Mouse (Mus musculus): ENCODE results near the gene Vrk2. TPM values are rescaled to one million over a fixed set of nuclear protein-coding genes. Genes with fewer than 3 reads are reported as not detected.

The Vrk2 gene
- polyA plus RNA-seq, 2 experiments = 10.5 to 23.0 TPM

- TF ChIP-seq CTCF (IDR thresholded peaks at IDR 0.05; ENCODE audit: low read depth) (no peak), EP300 (IDR thresholded peaks at IDR 0.05; ENCODE audit: low read depth) (no peak)
- WGBS (ENCODE audit: insufficient replicate concordance) = 64% methylated on average over 3 of the region's 3 CpGs
- ATAC-seq (ENCODE audit: insufficient read depth) = peak; percentile 37; the same call in 1 of the 2 replicates
- Histone ChIP-seq H3K9me3 (ENCODE audit: control insufficient read depth, low read length) (no peaks in the 10 kb centered on the region), H3K4me2 (ENCODE audit: low read depth) (no peak overlapping the region), H3K27ac (no peak overlapping the region), H3K4me1 (replicated peaks; ENCODE audit: control insufficient read depth in 2 of 2, insufficient read depth in 2 of 2, low read length in 1 of 2) (0 out of 4 replicates have a peak, but pooled peaks cover 0 to 3% of the 10 kb centered on the region in 2 experiments), H3K36me3 (replicated peaks; ENCODE audit: control insufficient read depth, insufficient read depth, low read depth) (no peaks in the 10 kb centered on the region), H3K4me3 (ENCODE audit: insufficient read depth in 1 of 2, low read depth in 2 of 2, low read length in 2 of 2) (no peak overlapping the region), H3K27me3 (ENCODE audit: control insufficient read depth, insufficient read depth, low read length) (no peaks in the 10 kb centered on the region), H3K9ac (replicated peaks) (no peak overlapping the region)
- no peak for DNase-seq (ENCODE audit: low read depth in 3 of 3, low spot score in 3 of 3)
Observed at GRCm38 (mm10) chr11:26518991-26519390, 74.8 kb downstream of the Vrk2 start.

GRCm38 (mm10) chr11:26516086-26516485 lies 77.7 kb downstream of the Vrk2 start:
- Histone ChIP-seq H3K4me1 (replicated peaks; ENCODE audit: control insufficient read depth in 2 of 2, insufficient read depth in 2 of 2, low read length in 1 of 2) (0 out of 4 replicates have a peak, but pooled peaks cover 0 to 3% of the 10 kb centered on the region in 2 experiments), H3K4me2 (ENCODE audit: low read depth) (no peak overlapping the region), H3K9ac (replicated peaks) (no peak overlapping the region), H3K27me3 (ENCODE audit: control insufficient read depth, insufficient read depth, low read length) (no peaks in the 10 kb centered on the region), H3K4me3 (ENCODE audit: insufficient read depth in 1 of 2, low read depth in 2 of 2, low read length in 2 of 2) (no peak overlapping the region), H3K9me3 (ENCODE audit: control insufficient read depth, low read length) (no peaks in the 10 kb centered on the region), H3K36me3 (replicated peaks; ENCODE audit: control insufficient read depth, insufficient read depth, low read depth) (no peaks in the 10 kb centered on the region), H3K27ac (no peak overlapping the region)
- ATAC-seq (ENCODE audit: insufficient read depth) = no peak
- TF ChIP-seq CTCF (IDR thresholded peaks at IDR 0.05; ENCODE audit: low read depth) (no peak), EP300 (IDR thresholded peaks at IDR 0.05; ENCODE audit: low read depth) (no peak)
- 62% methylated on average over 2 of the region's 2 CpGs for WGBS (ENCODE audit: insufficient replicate concordance)
- no peak for DNase-seq (ENCODE audit: low read depth in 3 of 3, low spot score in 3 of 3)

- Histone ChIP-seq H3K9ac (replicated peaks) (no peak overlapping the region), H3K4me3 (ENCODE audit: insufficient read depth in 1 of 2, low read depth in 2 of 2, low read length in 2 of 2) (no peak overlapping the region), H3K4me1 (replicated peaks; ENCODE audit: control insufficient read depth in 2 of 2, insufficient read depth in 2 of 2, low read length in 1 of 2) (no peaks in the 10 kb centered on the region), H3K9me3 (ENCODE audit: control insufficient read depth, low read length) (no peaks in the 10 kb centered on the region), H3K4me2 (ENCODE audit: low read depth) (no peak overlapping the region), H3K27ac (no peak overlapping the region), H3K27me3 (ENCODE audit: control insufficient read depth, insufficient read depth, low read length) (no peaks in the 10 kb centered on the region), H3K36me3 (replicated peaks; ENCODE audit: control insufficient read depth, insufficient read depth, low read depth) (no peaks in the 10 kb centered on the region)
- 0 out of 2 replicates have a peak, but pooled peaks have one; percentile 9 for TF ChIP-seq CTCF (IDR thresholded peaks at IDR 0.05; ENCODE audit: low read depth)
- no peak for TF ChIP-seq EP300 (IDR thresholded peaks at IDR 0.05; ENCODE audit: low read depth)
- ATAC-seq (ENCODE audit: insufficient read depth) (no peak), DNase-seq (ENCODE audit: low read depth in 3 of 3, low spot score in 3 of 3) (no peak)
Observed at GRCm38 (mm10) chr11:26513683-26514082, 80.1 kb downstream of the Vrk2 start.

GRCm38 (mm10) chr11:26495951-26496350 lies 97.8 kb downstream of the Vrk2 start:
- ATAC-seq (ENCODE audit: insufficient read depth) = no peak
- Histone ChIP-seq H3K27ac (no peak overlapping the region), H3K9me3 (ENCODE audit: control insufficient read depth, low read length) (no peaks in the 10 kb centered on the region), H3K27me3 (ENCODE audit: control insufficient read depth, insufficient read depth, low read length) (no peaks in the 10 kb centered on the region), H3K36me3 (replicated peaks; ENCODE audit: control insufficient read depth, insufficient read depth, low read depth) (no peaks in the 10 kb centered on the region), H3K4me1 (replicated peaks; ENCODE audit: control insufficient read depth in 2 of 2, insufficient read depth in 2 of 2, low read length in 1 of 2) (no peaks in the 10 kb centered on the region), H3K4me2 (ENCODE audit: low read depth) (no peak overlapping the region), H3K4me3 (ENCODE audit: insufficient read depth in 1 of 2, low read depth in 2 of 2, low read length in 2 of 2) (no peak overlapping the region), H3K9ac (replicated peaks) (no peak overlapping the region)
- no peak for TF ChIP-seq EP300 (IDR thresholded peaks at IDR 0.05; ENCODE audit: low read depth)
- no peak for DNase-seq (ENCODE audit: low read depth in 3 of 3, low spot score in 3 of 3)
- 74% methylated on average over 5 of the region's 5 CpGs for WGBS (ENCODE audit: insufficient replicate concordance)

GRCm38 (mm10) chr11:26489761-26490466 lies 103.9 kb downstream of the Vrk2 start:
- 77% methylated on average over 12 of the region's 12 CpGs for WGBS (ENCODE audit: insufficient replicate concordance)
- no peak for ATAC-seq (ENCODE audit: insufficient read depth)
- TF ChIP-seq EP300 (IDR thresholded peaks at IDR 0.05; ENCODE audit: low read depth) (no peak), CTCF (IDR thresholded peaks at IDR 0.05; ENCODE audit: low read depth) (0 out of 2 replicates have a peak, but pooled peaks have one; percentile 24)

More at GRCm38 (mm10) chr11:26489761-26490466, 103.9 kb downstream of the Vrk2 start:
- no peak for DNase-seq (ENCODE audit: low read depth in 3 of 3, low spot score in 3 of 3)
- no peaks in the 10 kb centered on the region for H3K4me1 ChIP-seq (replicated peaks; ENCODE audit: control insufficient read depth in 2 of 2, insufficient read depth in 2 of 2, low read length in 1 of 2)
- H3K27ac ChIP-seq = no peak overlapping the region
- no peak overlapping the region for H3K4me2 ChIP-seq (ENCODE audit: low read depth)
- H3K27me3 ChIP-seq (ENCODE audit: control insufficient read depth, insufficient read depth, low read length) = no peaks in the 10 kb centered on the region
- H3K36me3 ChIP-seq (replicated peaks; ENCODE audit: control insufficient read depth, insufficient read depth, low read depth) = no peaks in the 10 kb centered on the region; the same call in 1 of the 2 replicates
- H3K9ac ChIP-seq (replicated peaks) = no peak overlapping the region
- no peak overlapping the region for H3K4me3 ChIP-seq (ENCODE audit: insufficient read depth in 1 of 2, low read depth in 2 of 2, low read length in 2 of 2)
- no peaks in the 10 kb centered on the region for H3K9me3 ChIP-seq (ENCODE audit: control insufficient read depth, low read length)

Data from liver, embryonic 14.5 days (tissue).